Mouse (Mus musculus): ENCODE measurements around the gene Ifnl3.

- TF ChIP-seq ZC3H11A (IDR thresholded peaks at IDR 0.05; ENCODE audit: borderline replicate concordance, low read depth, low read length) (no peak), ZNF384 (IDR thresholded peaks at IDR 0.05; ENCODE audit: low read depth, low read length) (no peak), MAFK (IDR thresholded peaks at IDR 0.05; ENCODE audit: insufficient read depth, low read depth, low read length) (no peak), CHD2 (IDR thresholded peaks at IDR 0.05; ENCODE audit: low read depth, low read length) (no peak)
Observed at GRCm38 (mm10) chr7:28547628-28548027, 25.0 kb downstream of the Ifnl3 start.

Measured in ES-E14 (cell line).